Comparison of ENCODE assay signal across 30 mouse cellular contexts in the genomic region with DNA sequence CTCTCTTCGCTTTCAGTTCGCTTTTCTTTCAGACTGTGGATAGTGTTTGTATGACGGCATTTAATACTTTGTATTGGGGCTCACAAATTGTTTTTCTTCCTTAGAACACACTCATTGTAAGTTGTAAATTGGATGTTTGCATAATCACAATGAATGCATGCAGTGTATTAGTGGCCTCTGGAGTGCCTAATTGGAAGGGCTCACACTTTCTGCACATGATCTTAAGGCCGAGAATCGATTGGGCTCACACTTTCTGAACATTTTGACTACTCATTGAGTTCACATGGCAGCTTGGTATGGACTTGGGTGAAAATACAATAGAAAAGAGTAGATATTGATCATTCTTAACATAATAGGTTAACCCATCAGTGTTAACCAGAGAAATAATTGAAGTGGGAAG. TPM values are rescaled to one million over a fixed set of nuclear protein-coding genes. Genes with fewer than 3 reads are reported as not detected.
"Had no signal": no experiment of that assay in that cellular context is flagged by ENCODE, and none has a peak within 500 bp of the region (broad histone marks: within the 10 kb centered on the region; RNA-seq: fewer than 3 reads in every experiment).

No protein-coding gene starts in this region.

- DNase-seq: gastrocnemius, adult 2 months; gastrocnemius, postnatal 10 days; gastrocnemius, postnatal 25 days; heart, adult 2 months; heart, postnatal 10 days; heart, postnatal 4 days; kidney, adult 18-20 months; kidney, adult 8-10 months; kidney, postnatal 10 days; kidney, postnatal 25 days; kidney, postnatal 4 days; liver; liver, embryonic 13.5 days; liver, postnatal 0 days had no signal

- H3K4me1 ChIP-seq: limb, embryonic 10.5 days; liver, embryonic 13.5 days; liver, embryonic 15.5 days had no signal

- H3K36me3 ChIP-seq: hindbrain, embryonic 12.5 days; intestine, embryonic 15.5 days; limb, embryonic 10.5 days; limb, embryonic 12.5 days; liver, embryonic 13.5 days had no signal

- H3K9me3 ChIP-seq: heart, embryonic 10.5 days; heart, embryonic 12.5 days; hindbrain, embryonic 10.5 days; intestine, embryonic 15.5 days; liver, embryonic 13.5 days; liver, embryonic 15.5 days had no signal

- H3K9ac ChIP-seq: heart, embryonic 12.5 days; hindbrain, embryonic 12.5 days; hindbrain, embryonic 14.5 days; intestine, embryonic 15.5 days; limb, embryonic 12.5 days; liver, embryonic 13.5 days; liver, embryonic 15.5 days; liver, postnatal 0 days had no signal

- H3K4me2 ChIP-seq: heart, embryonic 12.5 days; hindbrain, embryonic 12.5 days; hindbrain, embryonic 14.5 days; intestine, embryonic 15.5 days; limb, embryonic 12.5 days; liver, embryonic 11.5 days; liver, embryonic 13.5 days; liver, embryonic 15.5 days had no signal

- H3K4me3 ChIP-seq: gastrocnemius, adult 2 months; heart, adult 2 months; heart, embryonic 10.5 days; heart, embryonic 12.5 days; hindbrain, embryonic 10.5 days; hindbrain, embryonic 12.5 days; intestine, embryonic 15.5 days; limb, embryonic 10.5 days; limb, embryonic 12.5 days; liver, embryonic 13.5 days; liver, embryonic 15.5 days had no signal

- ATAC-seq: hindbrain, embryonic 16.5 days; inflammation-experienced regulatory T-cells, adult 6 months; intestine, embryonic 15.5 days; intestine, postnatal 0 days; liver, postnatal 0 days had no signal

- H3K27me3 ChIP-seq: heart, embryonic 12.5 days; hindbrain, embryonic 12.5 days; intestine, embryonic 15.5 days; limb, embryonic 12.5 days; liver, embryonic 13.5 days; liver, embryonic 15.5 days had no signal

- H3K27ac ChIP-seq: gastrocnemius, adult 2 months; heart, adult 2 months; heart, embryonic 10.5 days; hindbrain, embryonic 10.5 days; hindbrain, embryonic 12.5 days; hindbrain, embryonic 14.5 days; intestine, embryonic 15.5 days; layer of hippocampus, adult 2 months; left cerebral cortex, adult 2 months; limb, embryonic 10.5 days; limb, embryonic 12.5 days; liver, embryonic 13.5 days; liver, embryonic 15.5 days had no signal

RNA-seq across cellular contexts. Expression of gene Pawr, which starts 34.3 kb away (rescaled TPM):
- total RNA-seq: granulocyte monocyte progenitor cell, adult 5-6 weeks had no signal
